Mouse (Mus musculus) stomach, embryonic 14.5 days (tissue): Measurements from ENCODE around the gene Ehmt2. TPM values are rescaled to one million over a fixed set of nuclear protein-coding genes. Genes with fewer than 3 reads are reported as not detected.

Experiments
- ATAC-seq: fragments of 200-750 bp; cut with Nextera tagmentation; 2 replicates; pipeline ENCODE4 v1.8.0; 2017; ENCODE audit warnings: low read depth, moderate TSS enrichment; ENCODE audit not compliant: insufficient number of reproducible peaks, insufficient read depth, low FRiP score
- H3K27ac ChIP-seq: fragments of 300-500 bp; sonication (generic); 2 replicates; pipeline ENCODE4 v1.5.1; 2014; ENCODE audit warnings: mild to moderate bottlenecking, low read length, moderate library complexity, mixed read lengths
- H3K27me3 ChIP-seq: fragments of 300-500 bp; sonication (generic); 2 replicates; pipeline ENCODE4 v1.6.1; 2014; ENCODE audit warnings: low read length, control low read depth, mixed read lengths; ENCODE audit not compliant: control insufficient read depth, insufficient read depth
- H3K36me3 ChIP-seq: fragments of 300-500 bp; sonication (generic); 2 replicates; pipeline ENCODE4 v1.6.1; 2014; ENCODE audit warnings: mild to moderate bottlenecking, control low read depth, low read length, moderate library complexity, mixed read lengths; ENCODE audit not compliant: control insufficient read depth, insufficient read depth
- H3K4me1 ChIP-seq: fragments of 300-500 bp; sonication (generic); 2 replicates; pipeline ENCODE4 v1.6.1; 2014; ENCODE audit warnings: low read length, control low read depth, mixed read lengths; ENCODE audit not compliant: control insufficient read depth, insufficient read depth
- H3K4me2 ChIP-seq: fragments of 300-500 bp; sonication (generic); replicated peaks from 2 replicates; pipeline ENCODE4 v1.6.1; 2014; ENCODE audit warnings: low read depth, low read length, control low read depth
- H3K4me3 ChIP-seq: fragments of 300-500 bp; sonication (generic); 2 replicates; pipeline ENCODE4 v1.5.1; 2014; ENCODE audit warnings: low read depth, low read length, control low read depth
- H3K9ac ChIP-seq: fragments of 300-500 bp; sonication (generic); replicated peaks from 2 replicates; pipeline ENCODE4 v1.6.1; 2014; ENCODE audit warnings: low read depth, mild to moderate bottlenecking, control low read depth, low read length, moderate library complexity, mixed read lengths
- H3K9me3 ChIP-seq: fragments of 300-500 bp; sonication (generic); 2 replicates; pipeline ENCODE4 v1.6.1; 2016; ENCODE audit warnings: low read depth, low read length, control low read depth; ENCODE audit not compliant: control insufficient read depth
- WGBS: fragments of 180-500 bp; shearing (Covaris S2); extraction: QIAGEN DNeasy Blood & Tissue Kit; methylation state at CpG from one replicate; pipeline ENCODE4 v1.1.7; 2014; 5-methylcytosine and 5-hydroxymethylcytosine counted together
- polyA plus RNA-seq: library from polyadenylated mRNA; unstranded; fragments of >200 nt; fragmentation: Nextera tagmentation; extraction: Ambion mirVana; gene quantifications from 2 replicates; pipeline ENCODE4 v1.2.1, GENCODE M21; 2014

Ehmt2 gene
- polyA plus RNA-seq, result 69.4 and 79.4 TPM in 2 replicates

GRCm38 (mm10) chr17:34898160-34898586 lies at the start of gene Ehmt2, which contains the start of gene C2:
Gene Ehmt2, plus strand, starts transcription at chr17:34898469.
Gene C2, minus strand, starts transcription at chr17:34898265.
- H3K4me2 ChIP-seq, result peak within 1 kb of the TSS; percentile 80
- H3K27ac ChIP-seq, result peak within 1 kb of the TSS; percentile 98
- H3K36me3 ChIP-seq, result peaks cover 16% of the 10 kb centered on the region
- peaks cover 27% of the 10 kb centered on the region for H3K4me1 ChIP-seq
- no peaks in the 10 kb centered on the region for H3K9me3 ChIP-seq
- H3K27me3 ChIP-seq, result no peaks in the 10 kb centered on the region
- WGBS, result 0% methylated on average over 18 of the region's 44 CpGs
- H3K4me3 ChIP-seq, result peak within 1 kb of the TSS; percentile 61
- H3K9ac ChIP-seq, result peak within 1 kb of the TSS; percentile 96
- ATAC-seq, result peak; percentile 33

GRCm38 (mm10) chr17:34849722-34850516 lies 48.4 kb upstream of the Ehmt2 start, which contains the start of the genes Skiv2l and Nelfe:
Gene Skiv2l, minus strand, starts transcription at chr17:34850210.
Gene Nelfe, plus strand, starts transcription at chr17:34850391.
- peaks cover 11% of the 10 kb centered on the region for H3K4me1 ChIP-seq
- H3K27ac ChIP-seq, result no peak within 1 kb of the TSS; the same call in 1 of the 2 replicates
- H3K9ac ChIP-seq, result peak within 1 kb of the TSS; percentile 76
- no peaks in the 10 kb centered on the region for H3K27me3 ChIP-seq
- H3K4me3 ChIP-seq, result peak within 1 kb of the TSS; percentile 98
- ATAC-seq, result peak; percentile 97
- WGBS, result under 1% methylated on average over 59 of the region's 65 CpGs
- H3K4me2 ChIP-seq, result peak within 1 kb of the TSS; percentile 92
- H3K9me3 ChIP-seq, result no peaks in the 10 kb centered on the region
- H3K36me3 ChIP-seq, result peaks cover 43% of the 10 kb centered on the region

- H3K4me3 ChIP-seq, result peak overlapping the region; percentile 98
- H3K4me2 ChIP-seq, result peak overlapping the region; percentile 92
- no peaks in the 10 kb centered on the region for H3K9me3 ChIP-seq
- 2% methylated on average over 25 of the region's 25 CpGs for WGBS
- H3K4me1 ChIP-seq, result peaks cover 11% of the 10 kb centered on the region
- no peak for ATAC-seq
- peak overlapping the region; percentile 76 for H3K9ac ChIP-seq
- no peak overlapping the region; the same call in 1 of the 2 replicates for H3K27ac ChIP-seq
- H3K36me3 ChIP-seq, result peaks cover 44% of the 10 kb centered on the region
- no peaks in the 10 kb centered on the region for H3K27me3 ChIP-seq
Observed at GRCm38 (mm10) chr17:34850517-34851125, 47.6 kb upstream of the Ehmt2 start.

- peaks cover 11% of the 10 kb centered on the region for H3K4me1 ChIP-seq
- no peak for ATAC-seq
- H3K4me3 ChIP-seq, result no peak overlapping the region
- WGBS, result 71% methylated on average over 8 of the region's 8 CpGs
- no peaks in the 10 kb centered on the region for H3K9me3 ChIP-seq
- no peak overlapping the region for H3K9ac ChIP-seq
- H3K27me3 ChIP-seq, result no peaks in the 10 kb centered on the region
- no peak overlapping the region for H3K4me2 ChIP-seq
- peaks cover 43% of the 10 kb centered on the region for H3K36me3 ChIP-seq
- H3K27ac ChIP-seq, result no peak overlapping the region
Observed at GRCm38 (mm10) chr17:34853511-34853910, 44.8 kb upstream of the Ehmt2 start.

- peaks cover 9% of the 10 kb centered on the region for H3K4me1 ChIP-seq
- H3K27me3 ChIP-seq, result no peaks in the 10 kb centered on the region
- WGBS, result 77% methylated on average over 3 of the region's 3 CpGs
- no peak for ATAC-seq
- no peak overlapping the region for H3K4me3 ChIP-seq
- H3K36me3 ChIP-seq, result peaks cover 43% of the 10 kb centered on the region
- no peak overlapping the region for H3K4me2 ChIP-seq
- H3K9ac ChIP-seq, result no peak overlapping the region
- no peaks in the 10 kb centered on the region for H3K9me3 ChIP-seq
- H3K27ac ChIP-seq, result no peak overlapping the region
Observed at GRCm38 (mm10) chr17:34854761-34855160, 43.5 kb upstream of the Ehmt2 start.

GRCm38 (mm10) chr17:34855825-34856224 lies 42.4 kb upstream of the Ehmt2 start:
- H3K9me3 ChIP-seq, result no peaks in the 10 kb centered on the region
- no peaks in the 10 kb centered on the region for H3K27me3 ChIP-seq
- H3K4me3 ChIP-seq, result no peak overlapping the region
- no peak overlapping the region for H3K9ac ChIP-seq
- WGBS, result 32% methylated on average over 3 of the region's 3 CpGs
- no peak for ATAC-seq
- H3K4me2 ChIP-seq, result no peak overlapping the region
- H3K27ac ChIP-seq, result no peak overlapping the region
- peaks cover 8% of the 10 kb centered on the region for H3K4me1 ChIP-seq
- H3K36me3 ChIP-seq, result peaks cover 43% of the 10 kb centered on the region

- no peak overlapping the region for H3K4me2 ChIP-seq
- no peak overlapping the region for H3K27ac ChIP-seq
- no peak for ATAC-seq
- H3K9me3 ChIP-seq, result no peaks in the 10 kb centered on the region
- H3K27me3 ChIP-seq, result no peaks in the 10 kb centered on the region
- WGBS, result 74% methylated on average over 4 of the region's 4 CpGs
- H3K4me1 ChIP-seq, result no peaks in the 10 kb centered on the region
- peaks cover 27% of the 10 kb centered on the region for H3K36me3 ChIP-seq
- no peak overlapping the region for H3K4me3 ChIP-seq
- no peak overlapping the region for H3K9ac ChIP-seq
Observed at GRCm38 (mm10) chr17:34858670-34859069, 39.6 kb upstream of the Ehmt2 start.

GRCm38 (mm10) chr17:34860514-34860913 lies 37.8 kb upstream of the Ehmt2 start:
- Histone ChIP-seq H3K9me3 (no peaks in the 10 kb centered on the region), H3K36me3 (peaks cover 14% of the 10 kb centered on the region), H3K4me2 (no peak overlapping the region), H3K4me1 (no peaks in the 10 kb centered on the region), H3K27me3 (no peaks in the 10 kb centered on the region), H3K27ac (no peak overlapping the region), H3K9ac (no peak overlapping the region), H3K4me3 (no peak overlapping the region)
- 85% methylated on average over 9 of the region's 9 CpGs for WGBS
- ATAC-seq, result no peak
